Mouse (Mus musculus) stomach, postnatal 0 days (tissue): ENCODE data around the gene Gm9733.
"Not testable (repeated sequence)": the region's sequence is repeated elsewhere in the genome, so short reads cannot be mapped to it uniquely, and the experiment has no call there.

Experiments used
- CTCF ChIP-seq: IDR thresholded peaks from 2 replicates; pipeline ENCODE4 v1.5.1; 2016; ENCODE audit warnings: antibody characterized with exemption, low read depth, mild to moderate bottlenecking, moderate library complexity
- EP300 ChIP-seq: optimal IDR thresholded peaks from 2 replicates; pipeline ENCODE3; 2016; ENCODE audit warnings: antibody characterized with exemption

GRCm38 (mm10) chr3:15355690-15356089 is 23.6 kb upstream of the Gm9733 start:
- TF ChIP-seq CTCF, EP300: not testable (repeated sequence)
